Mouse (Mus musculus): ENCODE results near the gene Rarg.
"Not testable (repeated sequence)": the region's sequence is repeated elsewhere in the genome, so short reads cannot be mapped to it uniquely, and the experiment has no call there.

Gene Rarg

DNA sequence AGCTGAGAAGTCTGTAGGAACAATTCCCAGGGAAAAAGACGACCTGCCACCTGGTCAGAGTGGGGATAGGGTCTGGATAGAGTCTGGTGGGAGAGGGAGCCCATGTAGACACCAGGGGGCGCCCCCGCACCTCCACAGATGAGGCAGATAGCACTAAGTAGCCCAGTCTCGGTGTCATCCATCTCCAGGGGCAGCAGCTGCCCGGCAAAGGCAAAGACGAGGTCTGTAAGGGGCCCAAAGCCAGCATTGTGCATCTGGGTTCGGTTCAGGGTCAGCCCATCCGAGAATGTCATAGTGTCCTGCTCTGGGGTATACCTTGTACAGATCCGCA, 18.1 kb downstream of the Rarg start:
- in situ Hi-C loops (cut with MseI, MboI) = loop anchor here in 1 of 2 experiments (5.0 kb wide), 1 partner anchor 33 kb away; the partner anchor contains the start of gene Gm9918

DNA sequence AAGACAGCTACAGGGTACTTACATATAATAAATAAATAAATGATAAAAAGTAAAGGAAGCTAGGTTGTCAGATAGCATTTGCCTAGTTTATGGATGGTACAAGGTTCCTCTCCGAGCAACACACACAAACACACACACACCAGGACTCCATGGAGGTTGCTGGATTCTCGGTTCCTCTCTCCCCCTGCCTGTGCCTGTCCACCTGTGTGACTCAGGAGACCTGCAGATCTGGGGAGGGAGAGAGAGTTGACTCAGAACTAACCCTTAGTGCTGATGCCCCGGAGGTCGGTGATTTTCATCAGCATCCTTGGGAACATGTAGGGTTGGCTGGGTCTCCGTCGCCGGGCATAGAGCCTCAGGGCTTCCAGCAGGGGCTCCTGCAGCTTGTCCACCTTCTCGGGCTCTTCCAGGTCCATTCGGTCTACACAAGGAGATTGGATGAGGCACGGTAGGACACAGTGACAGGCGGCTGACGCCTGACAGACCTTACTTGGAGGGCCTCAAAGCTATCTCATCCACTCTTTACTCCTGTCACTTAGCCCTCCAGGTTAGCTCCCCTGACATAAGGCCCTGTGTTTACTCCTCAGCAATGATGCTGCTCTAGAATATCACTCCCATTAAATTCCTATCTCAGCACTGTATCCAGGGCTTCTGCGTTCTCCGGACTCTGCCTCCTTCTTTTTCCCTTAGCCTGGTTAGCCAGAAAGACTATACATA, 18.6 kb downstream of the Rarg start:
- in situ Hi-C loops (cut with MseI, MboI) = loop anchor here in 1 of 2 experiments (5.0 kb wide), 1 partner anchor 34 kb away; the partner anchor contains the start of gene Gm9918

DNA sequence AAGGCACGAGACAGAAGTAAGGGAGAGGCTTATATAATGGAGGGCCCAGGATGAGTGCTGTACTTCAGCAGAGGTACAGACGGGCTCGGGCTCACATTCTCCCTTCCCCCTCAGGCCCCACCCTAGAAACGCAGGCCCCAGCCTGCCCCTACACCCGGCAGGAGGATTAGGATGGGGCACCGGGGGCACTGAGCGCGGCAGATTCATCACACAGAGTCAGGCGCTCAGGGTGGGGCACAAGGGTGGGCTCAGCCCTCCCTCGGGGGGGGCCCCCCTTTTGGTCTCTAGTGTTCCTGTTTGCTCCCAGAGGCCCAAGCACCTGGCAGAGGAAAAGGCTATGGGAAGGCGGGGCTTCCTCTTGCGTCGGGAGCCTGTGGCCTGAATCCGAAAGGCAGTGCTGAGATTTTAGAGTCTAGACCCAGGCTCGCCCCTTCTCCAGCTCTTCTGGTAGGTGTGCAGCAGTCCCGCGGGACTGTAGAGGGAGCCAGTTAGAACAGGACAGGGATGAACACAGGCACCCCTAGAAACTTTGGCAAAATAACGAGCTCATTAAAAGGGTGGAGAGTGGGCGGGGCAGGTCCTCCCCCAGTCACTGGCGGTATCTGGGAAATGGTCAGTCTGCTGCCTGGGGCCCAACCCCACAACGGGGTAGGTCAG, 21.8 kb downstream of the Rarg start:
- in situ Hi-C loops (cut with MseI, MboI) = loop anchor here in 1 of 2 experiments (5.0 kb wide), 1 partner anchor 37 kb away; the partner anchor contains the start of gene Gm9918

DNA sequence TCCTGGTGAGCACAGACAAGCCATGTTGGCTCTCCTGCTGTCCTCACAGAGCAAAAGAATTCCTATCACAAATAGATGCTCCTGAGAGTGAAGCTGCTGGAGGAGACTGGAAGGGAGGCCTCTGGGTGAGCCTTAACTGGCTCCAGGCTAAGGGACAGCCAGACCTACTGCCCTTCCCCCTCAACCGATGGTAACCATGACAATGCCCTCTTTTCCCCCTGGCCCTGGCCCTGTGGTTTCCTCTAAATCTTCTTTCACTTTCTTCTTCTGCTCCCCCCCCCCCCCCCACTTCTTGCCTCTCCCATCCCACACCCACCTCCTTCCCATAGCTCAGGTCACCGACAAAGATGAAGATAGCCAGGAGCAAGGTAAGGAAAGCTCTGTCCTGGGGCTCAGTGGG, 23.4 kb downstream of the Rarg start:
- in situ Hi-C loops (cut with MseI, MboI) = no loop called here

DNA sequence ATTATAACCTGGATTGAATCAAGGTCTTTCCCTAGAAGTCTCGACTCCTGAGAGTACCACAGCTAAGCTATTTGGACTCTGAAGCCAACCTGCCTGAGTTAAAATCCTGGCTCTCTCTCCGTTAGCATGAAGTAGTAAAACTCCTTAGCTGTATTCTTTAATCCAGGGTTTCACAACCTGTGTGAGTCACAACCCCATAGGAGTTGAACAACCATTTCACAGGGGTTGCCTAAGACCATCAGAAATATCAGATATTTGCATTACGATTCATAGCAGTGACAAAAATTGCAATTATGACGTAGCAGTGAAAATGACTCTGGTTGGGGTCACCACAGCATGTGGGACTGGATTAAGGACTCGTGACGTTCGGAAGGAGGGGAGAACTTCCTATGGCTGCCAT, 24.6 kb downstream of the Rarg start:
- in situ Hi-C loops (cut with MseI, MboI) = no loop called here

DNA sequence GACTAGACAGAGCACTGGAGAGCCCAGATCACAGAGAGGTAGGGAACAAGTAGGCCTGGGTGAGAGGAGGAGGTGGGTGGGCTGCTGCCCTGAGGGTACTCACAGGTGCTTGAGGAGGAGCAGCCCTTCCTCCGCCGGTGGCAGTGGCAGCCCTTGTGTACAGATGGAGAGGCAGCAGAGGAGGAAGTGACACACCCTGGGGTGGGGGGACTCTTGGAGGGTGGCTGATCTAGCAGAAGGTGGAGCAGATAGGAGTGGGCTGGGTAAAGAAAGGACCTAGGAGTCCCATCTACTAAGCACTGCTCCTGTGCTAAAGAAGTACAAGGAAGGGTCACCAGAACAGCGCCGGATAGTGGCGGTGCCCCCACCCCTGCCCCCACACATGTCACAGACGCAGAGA, 25.6 kb downstream of the Rarg start, which contains the start of gene Itgb7:
Gene Itgb7 (minus strand): TSS at position 197 of the 400 bp plus-strand sequence.
- in situ Hi-C loops (cut with MseI, MboI) = no loop called here

DNA sequence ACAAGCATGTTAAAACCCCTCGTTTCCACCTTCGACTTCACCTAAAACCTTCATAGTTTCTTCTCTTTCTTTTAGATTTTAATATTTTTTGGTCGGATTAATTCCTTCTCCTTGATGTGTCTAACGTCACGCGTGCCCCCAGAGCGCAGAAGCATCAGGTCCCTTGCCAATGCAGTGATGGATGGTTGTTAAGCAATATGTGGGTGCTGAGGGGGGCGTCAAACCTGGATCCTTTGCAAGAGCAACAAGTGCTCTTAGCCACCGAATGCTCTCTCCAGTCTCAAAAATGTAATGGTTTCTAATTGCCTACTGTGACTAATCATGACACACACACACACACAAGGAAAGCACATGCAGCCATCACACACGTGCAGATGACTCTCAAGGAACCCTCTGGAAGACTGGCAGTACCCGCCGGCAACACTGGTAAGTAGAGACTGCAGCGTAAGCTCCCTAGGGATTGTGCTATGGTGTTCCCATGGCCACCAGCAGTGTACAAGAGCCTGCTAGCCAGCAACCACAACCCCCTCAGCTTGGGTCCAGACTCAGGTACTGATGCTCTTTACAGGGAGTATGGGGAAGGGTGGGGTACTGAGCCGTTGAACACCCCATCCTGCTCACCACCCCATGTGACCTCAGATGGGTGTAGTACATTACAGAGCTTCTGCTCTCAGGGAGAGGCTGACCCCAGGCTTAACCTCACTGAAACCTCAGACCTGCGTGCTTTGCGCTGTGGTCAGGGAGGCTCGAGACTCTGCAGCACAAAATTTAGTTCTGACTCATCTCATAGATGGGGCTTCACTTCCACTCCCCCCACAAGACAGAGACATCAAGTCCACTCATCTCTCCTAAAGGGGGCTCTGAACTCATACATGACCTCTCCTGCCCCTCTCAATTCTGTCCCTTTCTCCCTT, 26.7 kb downstream of the Rarg start:
- in situ Hi-C loops (cut with MseI, MboI) = no loop called here

DNA sequence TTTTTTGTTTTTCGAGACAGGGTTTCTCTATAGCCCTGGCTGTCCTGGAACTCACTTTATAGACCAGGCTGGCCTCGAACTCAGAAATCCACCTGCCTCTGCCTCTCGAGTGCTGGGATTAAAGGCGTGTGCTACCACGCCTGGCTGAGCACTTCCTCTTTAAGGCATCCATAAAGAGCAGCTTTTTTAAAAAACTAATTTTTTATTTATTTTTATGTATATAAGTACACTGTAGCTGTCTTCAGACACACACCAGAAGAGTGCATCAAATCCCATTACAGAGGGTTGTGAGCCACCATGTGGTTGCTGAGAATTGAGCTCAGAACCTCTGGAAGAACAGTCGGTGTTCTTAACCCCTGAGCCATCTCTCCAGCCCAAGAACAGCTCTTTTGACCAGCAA, 31.7 kb downstream of the Rarg start:
- in situ Hi-C loops (cut with MseI, MboI) = not testable (repeated sequence)

DNA sequence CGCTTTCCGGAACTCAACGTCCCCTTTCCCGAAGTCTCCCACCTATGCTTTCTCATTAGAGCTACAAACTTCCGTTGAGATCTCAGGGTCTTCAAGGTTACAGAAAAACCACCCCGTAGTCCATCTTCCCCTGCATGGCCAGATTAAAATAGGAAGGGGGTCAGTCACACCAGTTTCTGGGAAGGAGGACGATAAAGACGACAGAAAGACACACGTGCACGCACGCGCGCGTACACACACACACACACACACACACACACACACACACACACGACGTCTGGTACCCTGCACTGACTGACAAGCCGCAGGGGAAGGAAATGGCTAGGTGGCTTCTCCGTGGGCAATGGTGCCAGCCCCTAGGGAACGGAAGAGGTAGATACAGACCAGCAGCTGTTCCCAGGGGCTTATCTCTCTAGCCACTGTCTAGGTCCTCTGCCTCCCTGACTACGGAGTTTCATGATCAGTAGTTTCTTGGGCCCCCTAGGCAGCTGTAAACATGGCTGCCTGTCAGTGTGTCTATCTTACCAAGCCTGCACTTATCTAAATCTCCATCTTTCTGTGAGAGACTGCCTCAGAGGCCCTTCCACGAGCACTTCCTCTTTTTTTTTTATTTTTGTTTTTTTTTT, 32.2 kb downstream of the Rarg start:
- in situ Hi-C loops (cut with MseI, MboI) = loop anchor here (5.0 kb wide), 2 partner anchors 38 to 48 kb away; no protein-coding TSS in a partner anchor

DNA sequence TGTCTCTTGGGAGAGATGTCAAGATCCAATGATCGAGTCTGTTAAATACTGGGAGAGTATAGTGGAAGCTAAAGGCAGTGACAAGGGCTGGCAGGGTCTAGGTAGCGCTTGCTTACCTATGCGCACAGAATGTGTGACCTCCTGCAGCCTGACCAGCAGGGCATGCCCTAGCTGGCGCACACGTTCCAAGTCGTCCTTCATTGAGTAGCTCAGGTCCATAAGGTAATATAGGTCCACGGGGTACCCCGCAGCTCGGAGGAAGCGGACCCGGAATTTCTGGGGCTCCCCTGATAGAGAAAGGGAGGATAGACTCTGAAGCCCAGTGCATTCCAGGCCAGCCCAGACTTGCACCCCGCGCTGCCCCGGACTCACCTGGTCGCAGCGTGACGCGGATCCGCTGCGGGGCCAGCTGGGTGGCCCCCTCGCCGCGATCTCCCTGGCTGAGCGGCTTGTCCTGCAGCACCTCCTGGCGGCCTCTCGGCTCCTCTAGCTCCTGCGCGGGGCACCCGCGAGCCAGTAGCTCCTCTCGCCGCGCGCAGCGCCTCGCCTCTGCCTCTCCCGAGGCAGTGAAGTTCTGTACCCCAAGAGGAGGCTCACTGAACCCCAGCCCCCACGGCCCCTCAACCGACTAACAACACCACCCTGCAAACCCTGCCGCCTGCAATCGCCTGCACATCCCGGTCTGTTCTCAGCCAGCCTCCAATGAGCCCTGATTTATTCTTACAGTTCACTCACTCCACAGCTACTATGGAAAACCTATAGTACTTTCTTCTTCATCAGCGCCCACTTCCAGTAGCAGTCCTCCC, 32.9 kb downstream of the Rarg start:
- in situ Hi-C loops (cut with MseI, MboI) = loop anchor here (5.0 kb wide), 2 partner anchors 37 to 47 kb away; no protein-coding TSS in a partner anchor

DNA sequence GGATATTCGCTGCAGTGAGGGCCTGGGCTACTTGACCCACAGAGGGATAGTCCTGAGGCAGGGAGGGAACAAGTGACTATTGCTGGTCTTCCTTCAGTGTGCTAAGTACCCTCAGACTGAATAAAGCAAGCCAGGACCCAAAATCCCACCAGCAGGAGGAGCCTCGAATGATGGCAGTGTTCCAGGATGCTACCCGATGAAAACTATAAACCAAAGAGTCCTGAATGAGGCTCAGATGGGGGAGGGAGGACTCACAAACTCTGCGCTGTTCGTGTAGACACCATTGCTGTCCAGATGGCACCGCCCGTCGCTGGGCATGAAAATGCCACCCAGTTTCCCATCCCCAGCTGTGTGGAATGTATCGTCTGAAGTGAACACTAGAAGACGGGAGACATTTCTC, 34.9 kb downstream of the Rarg start:
- in situ Hi-C loops (cut with MseI, MboI) = loop anchor here (5.0 kb wide), 2 partner anchors 35 to 45 kb away; no protein-coding TSS in a partner anchor

DNA sequence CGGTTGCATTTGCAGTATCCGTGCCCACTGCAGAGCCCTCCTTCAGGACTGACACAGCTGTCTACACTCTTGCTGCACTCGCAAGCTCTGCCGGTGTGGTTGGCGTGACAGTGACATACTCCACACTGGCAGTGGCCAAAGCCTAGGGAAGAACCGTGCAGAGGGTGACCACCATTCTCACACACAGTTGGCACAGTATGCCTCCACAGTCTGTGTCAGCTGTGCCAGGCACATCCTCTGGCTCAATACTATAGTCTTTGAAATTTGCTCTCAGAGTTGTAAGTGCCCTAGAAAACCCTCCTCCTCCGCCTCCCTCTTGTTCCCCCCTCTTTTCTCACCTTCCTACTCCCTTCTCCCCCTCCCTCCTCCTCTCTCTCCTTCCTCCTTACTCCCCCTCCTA, 40.0 kb downstream of the Rarg start:
- in situ Hi-C loops (cut with MseI, MboI) = no loop called here

DNA sequence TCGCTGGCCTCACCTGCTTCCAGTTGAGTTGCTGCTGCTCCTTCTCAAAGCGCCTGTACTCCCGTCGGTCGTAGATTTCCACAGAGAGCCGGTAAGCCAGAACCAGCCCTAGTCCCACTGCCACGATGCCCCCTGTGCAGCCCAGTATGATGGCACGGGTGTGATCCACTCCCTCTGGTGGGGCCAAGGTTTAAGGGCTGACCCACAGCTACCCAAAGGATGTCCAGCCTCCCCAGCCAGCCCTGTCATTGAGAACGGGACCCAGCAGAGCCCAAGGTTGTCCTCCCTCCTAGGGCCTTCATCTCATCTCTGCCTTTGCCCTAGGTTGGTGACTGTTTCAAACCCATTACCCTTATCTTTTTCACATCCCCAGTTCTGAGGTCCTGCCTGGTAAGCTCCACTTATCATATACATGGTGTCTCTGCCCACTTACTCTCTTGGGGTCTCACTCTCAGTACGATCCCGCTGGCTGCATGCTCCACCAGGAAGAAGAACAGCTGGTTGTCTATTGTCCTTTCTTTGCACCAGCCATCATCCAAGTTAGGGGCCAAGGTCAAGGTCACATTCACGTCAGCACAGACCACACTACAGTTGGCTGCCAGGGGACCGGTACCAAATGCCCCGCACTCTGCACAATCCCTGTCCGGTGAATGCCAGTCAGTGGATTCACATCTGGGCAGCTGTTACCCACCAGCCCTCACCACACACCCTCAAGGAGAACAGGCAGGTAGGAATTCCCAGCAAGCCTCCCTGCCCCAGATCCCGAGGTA, 40.7 kb downstream of the Rarg start:
- in situ Hi-C loops (cut with MseI, MboI) = no loop called here

DNA sequence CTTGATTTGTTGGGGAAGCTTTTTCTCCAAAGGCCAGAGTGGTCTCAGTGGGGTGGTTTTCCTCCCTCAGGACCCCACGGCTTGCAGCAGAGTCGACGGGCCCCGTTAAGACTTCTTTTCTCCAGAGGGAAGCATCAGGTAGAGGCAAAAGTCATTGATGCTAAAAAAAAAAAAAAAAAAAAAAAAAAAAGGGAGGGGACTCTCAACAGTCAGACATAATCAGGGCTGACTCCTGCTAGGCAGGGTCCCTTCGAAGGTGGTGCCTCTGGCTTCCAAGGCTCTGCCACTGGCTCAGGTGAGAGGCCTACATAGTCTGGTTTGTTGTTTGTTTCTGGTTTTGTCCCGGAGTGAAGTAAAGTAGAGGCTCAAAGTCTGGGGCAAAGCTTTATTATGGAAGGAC, 41.7 kb downstream of the Rarg start:
- in situ Hi-C loops (cut with MseI, MboI) = no loop called here

DNA sequence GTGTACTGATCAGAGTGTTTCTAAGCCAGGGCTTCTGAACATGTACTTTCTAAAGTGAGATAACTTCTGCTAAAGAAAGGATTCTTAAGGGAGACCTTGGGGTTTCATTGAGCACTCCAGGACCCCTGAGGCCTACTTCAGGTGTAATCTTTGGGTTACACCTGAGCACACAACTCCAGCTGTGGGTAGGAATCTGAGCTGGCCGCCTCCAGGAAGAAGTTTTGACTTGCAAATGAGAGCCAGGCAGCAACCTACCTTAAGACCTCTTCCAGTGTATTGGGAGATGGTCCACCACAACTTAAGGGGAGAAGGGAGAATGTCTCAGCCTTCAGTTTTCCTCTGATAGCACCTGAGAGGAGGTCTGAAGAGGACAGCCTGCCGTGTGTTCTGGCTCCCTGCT, 43.2 kb downstream of the Rarg start:
- in situ Hi-C loops (cut with MseI, MboI) = no loop called here

DNA sequence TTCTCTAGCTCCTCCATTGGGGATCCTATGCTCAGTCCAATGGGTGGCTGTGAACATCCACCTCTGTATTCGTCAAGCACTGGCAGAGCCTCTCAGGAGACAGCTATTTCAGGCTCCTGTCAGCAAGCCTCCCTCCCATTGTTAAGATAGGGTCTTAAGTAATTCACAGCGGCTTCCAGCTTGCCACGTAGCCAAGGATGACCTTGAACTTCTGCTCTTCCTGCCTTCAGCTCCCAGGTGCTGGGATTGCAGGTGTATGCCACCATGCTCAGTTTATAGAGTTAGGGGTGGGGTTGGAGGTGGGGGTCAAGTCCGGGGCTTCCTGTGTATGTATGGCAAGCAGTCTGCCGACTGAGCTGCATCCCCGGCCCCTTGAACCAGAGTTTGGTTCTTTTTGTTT, 45.4 kb downstream of the Rarg start:
- in situ Hi-C loops (cut with MseI, MboI) = no loop called here

DNA sequence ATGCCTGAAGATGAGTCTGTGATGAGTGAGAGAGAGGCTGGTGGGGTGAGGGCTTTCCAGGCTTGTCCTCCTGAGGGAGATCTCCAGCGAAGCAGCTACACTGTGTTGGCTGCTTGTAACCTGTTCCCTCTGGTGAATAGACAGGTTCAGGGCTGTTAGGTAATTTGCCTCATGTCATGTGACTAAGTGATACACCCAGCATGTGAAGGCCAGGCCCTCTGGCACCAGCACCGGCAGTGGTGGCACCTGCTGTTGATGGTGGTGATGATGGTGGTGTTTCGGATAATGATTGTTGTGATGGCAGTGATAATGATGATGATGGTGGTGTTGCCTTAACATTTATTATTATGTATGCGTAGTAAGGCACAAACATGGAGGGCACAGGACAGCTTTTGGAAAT, 46.5 kb downstream of the Rarg start:
- in situ Hi-C loops (cut with MseI, MboI) = no loop called here

DNA sequence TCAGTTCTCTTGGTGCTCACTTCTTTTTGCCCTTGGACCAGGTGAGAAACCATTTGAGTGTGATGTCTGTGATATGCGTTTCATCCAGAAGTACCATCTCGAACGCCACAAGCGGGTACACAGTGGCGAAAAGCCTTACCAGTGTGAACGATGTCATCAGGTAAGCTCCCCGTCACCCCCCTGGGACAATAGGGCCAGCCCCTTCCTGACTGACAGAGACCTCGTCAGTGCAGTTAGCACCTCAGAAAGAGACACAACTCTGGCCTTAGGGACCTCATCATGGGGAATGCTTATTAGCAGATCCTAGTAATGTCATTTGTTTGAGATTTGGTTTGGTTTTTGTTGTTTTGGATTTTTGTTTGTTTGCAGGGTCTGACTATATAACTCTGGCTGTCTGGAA, 48.2 kb downstream of the Rarg start:
- in situ Hi-C loops (cut with MseI, MboI) = no loop called here

DNA sequence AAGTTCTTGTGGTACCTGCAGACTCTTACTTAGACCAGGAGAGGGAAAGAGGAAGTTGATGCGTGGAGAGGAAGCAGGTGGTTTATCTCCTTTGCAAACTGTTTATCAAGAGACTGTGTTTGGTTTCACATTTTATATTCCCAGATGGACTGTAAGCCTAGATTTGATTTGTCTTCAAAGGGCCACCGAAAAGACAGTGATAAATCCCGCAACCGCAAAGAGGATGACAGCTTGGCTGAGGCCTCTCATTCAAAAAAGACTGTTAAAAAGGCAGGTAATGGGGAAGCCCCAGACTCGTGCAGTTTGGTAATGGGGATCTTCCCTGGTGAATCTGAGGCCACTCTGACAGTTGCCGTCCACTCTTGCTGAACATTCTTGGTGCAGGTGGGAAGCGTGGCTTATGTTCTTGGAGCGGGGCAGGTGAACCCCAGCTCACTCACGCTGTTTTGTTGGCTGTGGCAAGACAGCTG, 49.2 kb downstream of the Rarg start:
- in situ Hi-C loops (cut with MseI, MboI) = no loop called here

DNA sequence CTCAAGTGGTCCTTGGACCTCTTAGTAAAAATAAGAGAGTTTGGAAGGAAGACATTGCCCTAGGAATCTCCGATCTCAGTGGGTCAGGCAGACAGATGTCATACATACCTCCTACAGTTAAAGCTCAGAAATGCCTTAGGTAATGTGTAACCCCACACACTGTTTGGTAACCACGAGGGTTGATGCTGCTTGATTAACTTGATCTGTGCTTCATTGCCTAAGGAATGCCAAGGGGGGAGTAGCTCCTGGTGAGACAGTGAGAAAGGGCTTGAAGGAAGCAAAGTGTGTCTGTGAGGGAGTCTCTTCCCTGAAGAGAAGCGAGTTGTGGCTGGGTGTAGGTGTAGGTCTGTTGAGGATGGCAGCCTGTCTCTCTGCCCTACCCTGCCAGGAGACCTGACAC, 50.0 kb downstream of the Rarg start:
- in situ Hi-C loops (cut with MseI, MboI) = no loop called here

All from mouse trophoblast stem cell (cell line).